Mouse (Mus musculus) layer of hippocampus, postnatal 25 days (tissue): ENCODE measurements around the gene Myo5a. TPM values are rescaled to one million over a fixed set of nuclear protein-coding genes. Genes with fewer than 3 reads are reported as not detected.

ENCODE experiments used
- total RNA-seq, 2 experiments: library from RNA; stranded (reverse); gene quantifications; 2 replicates each; pipeline ENCODE4 v1.2.3; 2021

The Myo5a gene
- total RNA-seq, 2 experiments from 2014 or later, result 180 to 206 TPM

Other genes starting within 250 kb of the Myo5a start
- 1 to 10 TPM in 1 of 2 experiments, under 1 TPM in 1; 0.37 to 1.1 TPM for gene Onecut1, start 209.1 kb upstream of the Myo5a start, total RNA-seq
- gene Fam214a, start 118.1 kb upstream of the Myo5a start, total RNA-seq, result 10 to 100 TPM; 45.3 to 52.1 TPM
- 100 to 1,000 TPM; 171 to 176 TPM for gene Arpp19, start 33.4 kb upstream of the Myo5a start, total RNA-seq
- under 1 TPM; 0.49 to 0.54 TPM for gene Myo5c, start 161.0 kb downstream of the Myo5a start, total RNA-seq
- 100 to 1,000 TPM; 124 to 126 TPM for gene Gnb5, start 235.3 kb downstream of the Myo5a start, total RNA-seq